Mouse (Mus musculus): ENCODE data around the gene Luc7l. TPM values are rescaled to one million over a fixed set of nuclear protein-coding genes. Genes with fewer than 3 reads are reported as not detected.
A peak's percentile ranks its signal among the peaks of the same experiment; 100 is the strongest.
"Not testable (repeated sequence)": the region's sequence is repeated elsewhere in the genome, so short reads cannot be mapped to it uniquely, and the experiment has no call there.

The Luc7l gene
- total RNA-seq, 1 experiment = 115 TPM

DNA sequence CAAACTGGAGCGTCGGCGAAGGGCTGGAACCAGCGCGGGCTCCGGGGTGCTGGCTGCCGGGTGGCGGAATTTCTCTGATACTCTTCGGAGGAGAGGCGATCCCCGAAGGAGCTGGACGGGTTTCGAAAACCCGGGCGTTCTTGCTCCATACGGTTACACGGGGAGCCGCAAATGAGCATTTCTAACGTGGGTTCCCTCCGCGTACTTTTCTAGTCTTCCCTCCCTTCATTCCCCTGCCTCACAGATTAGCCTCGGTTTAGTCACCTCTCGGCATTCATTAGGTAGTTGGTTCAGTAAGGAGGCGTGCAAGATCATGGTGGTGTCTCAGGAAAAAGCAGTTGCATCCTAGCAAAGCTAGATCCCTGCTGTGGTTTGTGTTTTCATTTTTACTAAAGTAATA lies 703 bp downstream of the Luc7l start:
- peak overlapping the region; percentile 96 for H3K9ac ChIP-seq (ENCODE audit: insufficient read depth, low read depth, low read length, poor library complexity, severe bottlenecking)
- peak overlapping the region; percentile 84 to 87 for H3K4me3 ChIP-seq (ENCODE audit: insufficient read depth in 1 of 2, low read depth in 1 of 2, low read length in 2 of 2, poor library complexity in 1 of 2, severe bottlenecking in 1 of 2)
- H3K4me1 ChIP-seq (ENCODE audit: control insufficient read depth in 2 of 2, insufficient read depth in 2 of 2, low read length in 2 of 2, poor library complexity in 1 of 2) = peaks cover 0 to 2% of the 10 kb centered on the region in 2 experiments; a peak in 1 of 4 replicates
- H3K36me3 ChIP-seq (ENCODE audit: control insufficient read depth, insufficient read depth, low read length, poor library complexity, severe bottlenecking) = peaks cover 8% of the 10 kb centered on the region
- H3K9me3 ChIP-seq (ENCODE audit: control insufficient read depth, insufficient read depth, low read depth, low read length) = no peaks in the 10 kb centered on the region
- in situ Hi-C loops (cut with MboI; ENCODE audit: low sequenced_read_pairs in 2 of 2, unreplicated experiment in 2 of 2) = no loop called here
- peak overlapping the region; percentile 88 for H3K27ac ChIP-seq (ENCODE audit: insufficient read depth, low read depth, low read length, poor library complexity, severe bottlenecking)
- no peak for DNase-seq (ENCODE audit: low read depth, low spot score)
- TF ChIP-seq MAFK (IDR thresholded peaks at IDR 0.05; ENCODE audit: insufficient read depth, low read depth, low read length) = no peak
- no peak for TF ChIP-seq CHD2 (IDR thresholded peaks at IDR 0.05; ENCODE audit: low read depth, low read length)
- TF ChIP-seq ZNF384 (IDR thresholded peaks at IDR 0.05; ENCODE audit: low read depth, low read length) = no peak
- no peak for TF ChIP-seq ZC3H11A (IDR thresholded peaks at IDR 0.05; ENCODE audit: borderline replicate concordance, low read depth, low read length)
- TF ChIP-seq HCFC1 (IDR thresholded peaks at IDR 0.05; ENCODE audit: borderline replicate concordance, insufficient read depth, low read length) = no peak

DNA sequence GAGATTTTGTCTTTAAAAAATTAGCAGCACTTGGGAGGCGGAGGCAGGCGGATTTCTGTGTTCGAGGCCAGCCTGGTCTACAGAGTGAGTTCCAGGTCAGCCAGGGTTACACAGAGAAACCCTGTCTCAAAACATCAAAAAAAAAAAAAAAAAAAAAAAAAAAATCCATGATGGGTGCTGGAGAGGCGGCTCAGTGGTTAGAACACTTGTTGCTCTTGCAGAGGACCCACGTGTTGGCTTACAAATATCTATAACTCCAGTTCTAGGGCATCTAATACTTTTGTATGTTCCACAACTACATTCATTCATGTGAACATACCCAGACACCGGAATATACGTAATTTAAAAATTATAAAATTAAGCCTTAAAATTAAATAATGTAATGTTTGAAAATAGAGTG lies 2.6 kb downstream of the Luc7l start:
- in situ Hi-C loops (cut with MboI; ENCODE audit: low sequenced_read_pairs in 2 of 2, unreplicated experiment in 2 of 2) = no loop called here
- TF ChIP-seq CHD2 (IDR thresholded peaks at IDR 0.05; ENCODE audit: low read depth, low read length) (no peak), MAFK (IDR thresholded peaks at IDR 0.05; ENCODE audit: insufficient read depth, low read depth, low read length) (no peak), ZNF384 (IDR thresholded peaks at IDR 0.05; ENCODE audit: low read depth, low read length) (0 out of 2 replicates have a peak, but pooled peaks have one; percentile 24)
- DNase-seq (ENCODE audit: low read depth, low spot score) = no peak
- H3K4me3 ChIP-seq (ENCODE audit: insufficient read depth in 1 of 2, low read depth in 1 of 2, low read length in 2 of 2, poor library complexity in 1 of 2, severe bottlenecking in 1 of 2) = no peak overlapping the region
- no peak overlapping the region for H3K9ac ChIP-seq (ENCODE audit: insufficient read depth, low read depth, low read length, poor library complexity, severe bottlenecking)
- peaks cover 0 to 2% of the 10 kb centered on the region in 2 experiments; a peak in 1 of 4 replicates for H3K4me1 ChIP-seq (ENCODE audit: control insufficient read depth in 2 of 2, insufficient read depth in 2 of 2, low read length in 2 of 2, poor library complexity in 1 of 2)
- peaks cover 17% of the 10 kb centered on the region for H3K36me3 ChIP-seq (ENCODE audit: control insufficient read depth, insufficient read depth, low read length, poor library complexity, severe bottlenecking)
- no peak overlapping the region for H3K27ac ChIP-seq (ENCODE audit: insufficient read depth, low read depth, low read length, poor library complexity, severe bottlenecking)
- H3K9me3 ChIP-seq (ENCODE audit: control insufficient read depth, insufficient read depth, low read depth, low read length) = no peaks in the 10 kb centered on the region

DNA sequence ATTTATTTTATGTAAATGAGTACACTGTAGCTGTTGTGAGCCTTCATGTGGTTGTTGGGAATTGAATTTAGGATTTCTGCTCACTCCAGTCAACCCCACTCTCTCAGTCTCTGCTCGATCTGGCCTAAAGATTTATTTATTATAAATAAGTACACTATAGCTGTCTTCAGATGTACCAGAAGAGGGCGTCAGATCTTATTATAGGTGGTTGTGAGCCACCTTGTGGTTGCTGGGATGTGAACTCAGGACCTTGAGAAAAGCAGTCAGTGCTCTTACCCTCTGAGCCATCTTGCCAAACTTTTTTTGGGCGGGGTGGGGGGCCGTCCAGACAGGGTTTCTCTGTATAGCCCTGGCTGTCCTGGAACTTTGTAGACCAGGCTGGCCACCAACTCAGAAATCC lies 9.1 kb downstream of the Luc7l start:
- in situ Hi-C loops (cut with MboI; ENCODE audit: low sequenced_read_pairs in 2 of 2, unreplicated experiment in 2 of 2) = no loop called here
- H3K27ac ChIP-seq (ENCODE audit: insufficient read depth, low read depth, low read length, poor library complexity, severe bottlenecking) = no peak overlapping the region
- no peaks in the 10 kb centered on the region for H3K9me3 ChIP-seq (ENCODE audit: control insufficient read depth, insufficient read depth, low read depth, low read length)
- no peaks in the 10 kb centered on the region for H3K4me1 ChIP-seq (ENCODE audit: control insufficient read depth in 2 of 2, insufficient read depth in 2 of 2, low read length in 2 of 2, poor library complexity in 1 of 2)
- no peak for DNase-seq (ENCODE audit: low read depth, low spot score)
- H3K36me3 ChIP-seq (ENCODE audit: control insufficient read depth, insufficient read depth, low read length, poor library complexity, severe bottlenecking) = peaks cover 31% of the 10 kb centered on the region
- no peak overlapping the region for H3K9ac ChIP-seq (ENCODE audit: insufficient read depth, low read depth, low read length, poor library complexity, severe bottlenecking)
- no peak for TF ChIP-seq MAFK (IDR thresholded peaks at IDR 0.05; ENCODE audit: insufficient read depth, low read depth, low read length)
- TF ChIP-seq CHD2 (IDR thresholded peaks at IDR 0.05; ENCODE audit: low read depth, low read length) = no peak
- no peak for TF ChIP-seq ZC3H11A (IDR thresholded peaks at IDR 0.05; ENCODE audit: borderline replicate concordance, low read depth, low read length)
- TF ChIP-seq ZNF384 (IDR thresholded peaks at IDR 0.05; ENCODE audit: low read depth, low read length) = no peak
- no peak overlapping the region for H3K4me3 ChIP-seq (ENCODE audit: insufficient read depth in 1 of 2, low read depth in 1 of 2, low read length in 2 of 2, poor library complexity in 1 of 2, severe bottlenecking in 1 of 2)

DNA sequence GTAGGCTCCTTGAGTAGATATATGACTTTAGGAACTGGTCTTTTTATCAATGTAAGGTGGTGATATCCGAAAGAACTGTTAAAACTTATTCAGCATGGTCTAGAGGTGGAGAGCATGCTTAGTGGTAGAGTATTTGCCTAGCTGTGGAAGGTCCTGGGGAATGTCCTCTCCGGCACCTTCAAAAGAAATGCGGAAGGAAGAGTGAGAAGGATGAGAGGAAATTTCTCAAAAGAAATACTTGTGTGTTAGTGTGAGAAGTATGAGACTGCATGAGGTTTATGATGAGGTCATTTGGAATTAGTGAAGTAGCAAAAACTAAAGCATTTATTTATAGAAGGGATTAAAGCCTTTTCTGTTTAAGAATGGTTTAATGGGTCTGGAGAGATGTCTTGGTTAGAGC lies 9.7 kb downstream of the Luc7l start:
- Histone ChIP-seq H3K9me3 (ENCODE audit: control insufficient read depth, insufficient read depth, low read depth, low read length) (no peaks in the 10 kb centered on the region), H3K4me3 (ENCODE audit: insufficient read depth in 1 of 2, low read depth in 1 of 2, low read length in 2 of 2, poor library complexity in 1 of 2, severe bottlenecking in 1 of 2) (no peak overlapping the region), H3K4me1 (ENCODE audit: control insufficient read depth in 2 of 2, insufficient read depth in 2 of 2, low read length in 2 of 2, poor library complexity in 1 of 2) (no peaks in the 10 kb centered on the region), H3K36me3 (ENCODE audit: control insufficient read depth, insufficient read depth, low read length, poor library complexity, severe bottlenecking) (peaks cover 30% of the 10 kb centered on the region), H3K9ac (ENCODE audit: insufficient read depth, low read depth, low read length, poor library complexity, severe bottlenecking) (no peak overlapping the region), H3K27ac (ENCODE audit: insufficient read depth, low read depth, low read length, poor library complexity, severe bottlenecking) (no peak overlapping the region)
- DNase-seq (ENCODE audit: low read depth, low spot score) = no peak
- TF ChIP-seq MAFK (IDR thresholded peaks at IDR 0.05; ENCODE audit: insufficient read depth, low read depth, low read length) (no peak), CHD2 (IDR thresholded peaks at IDR 0.05; ENCODE audit: low read depth, low read length) (no peak), HCFC1 (IDR thresholded peaks at IDR 0.05; ENCODE audit: borderline replicate concordance, insufficient read depth, low read length) (no peak), ZC3H11A (IDR thresholded peaks at IDR 0.05; ENCODE audit: borderline replicate concordance, low read depth, low read length) (no peak), ZNF384 (IDR thresholded peaks at IDR 0.05; ENCODE audit: low read depth, low read length) (no peak)
- in situ Hi-C loops (cut with MboI; ENCODE audit: low sequenced_read_pairs in 2 of 2, unreplicated experiment in 2 of 2) = no loop called here

DNA sequence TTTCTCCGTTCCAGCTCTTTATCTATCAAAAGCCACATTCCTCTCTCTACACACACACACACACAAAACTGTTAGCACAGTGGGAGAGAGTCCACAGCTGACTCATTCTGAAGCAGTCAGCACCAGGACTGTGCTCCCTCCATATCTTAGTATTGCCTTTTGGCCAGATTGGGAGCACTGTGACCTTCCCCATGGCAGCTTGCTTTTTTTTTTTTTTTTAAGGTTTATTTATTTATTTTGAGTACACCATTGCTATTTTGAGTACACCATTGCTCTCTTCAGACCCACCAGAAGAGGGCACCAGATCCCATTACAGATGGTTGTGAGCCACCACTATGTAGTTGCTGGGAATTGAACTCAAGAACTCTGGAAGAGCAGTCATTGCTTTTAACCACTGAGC lies 16.2 kb downstream of the Luc7l start:
- 0 out of 4 replicates have a peak, but pooled peaks cover 0 to 1% of the 10 kb centered on the region in 2 experiments for H3K4me1 ChIP-seq (ENCODE audit: control insufficient read depth in 2 of 2, insufficient read depth in 2 of 2, low read length in 2 of 2, poor library complexity in 1 of 2)
- DNase-seq (ENCODE audit: low read depth, low spot score) = no peak
- H3K36me3 ChIP-seq (ENCODE audit: control insufficient read depth, insufficient read depth, low read length, poor library complexity, severe bottlenecking) = peaks cover 32% of the 10 kb centered on the region
- H3K9ac ChIP-seq (ENCODE audit: insufficient read depth, low read depth, low read length, poor library complexity, severe bottlenecking) = no peak overlapping the region
- TF ChIP-seq ZC3H11A (IDR thresholded peaks at IDR 0.05; ENCODE audit: borderline replicate concordance, low read depth, low read length) (no peak), CHD2 (IDR thresholded peaks at IDR 0.05; ENCODE audit: low read depth, low read length) (no peak), ZNF384 (IDR thresholded peaks at IDR 0.05; ENCODE audit: low read depth, low read length) (peak; percentile 91), MAFK (IDR thresholded peaks at IDR 0.05; ENCODE audit: insufficient read depth, low read depth, low read length) (no peak), HCFC1 (IDR thresholded peaks at IDR 0.05; ENCODE audit: borderline replicate concordance, insufficient read depth, low read length) (no peak)
- no peak overlapping the region for H3K4me3 ChIP-seq (ENCODE audit: insufficient read depth in 1 of 2, low read depth in 1 of 2, low read length in 2 of 2, poor library complexity in 1 of 2, severe bottlenecking in 1 of 2)
- in situ Hi-C loops (cut with MboI; ENCODE audit: low sequenced_read_pairs in 2 of 2, unreplicated experiment in 2 of 2) = no loop called here
- H3K27ac ChIP-seq (ENCODE audit: insufficient read depth, low read depth, low read length, poor library complexity, severe bottlenecking) = no peak overlapping the region
- no peaks in the 10 kb centered on the region for H3K9me3 ChIP-seq (ENCODE audit: control insufficient read depth, insufficient read depth, low read depth, low read length)

- H3K36me3 ChIP-seq (ENCODE audit: control insufficient read depth, insufficient read depth, low read length, poor library complexity, severe bottlenecking) = peaks cover 30% of the 10 kb centered on the region
- H3K4me3 ChIP-seq (ENCODE audit: insufficient read depth in 1 of 2, low read depth in 1 of 2, low read length in 2 of 2, poor library complexity in 1 of 2, severe bottlenecking in 1 of 2); in situ Hi-C loops (cut with MboI; ENCODE audit: low sequenced_read_pairs in 2 of 2, unreplicated experiment in 2 of 2); H3K9me3 ChIP-seq (ENCODE audit: control insufficient read depth, insufficient read depth, low read depth, low read length); H3K4me1 ChIP-seq (ENCODE audit: control insufficient read depth in 2 of 2, insufficient read depth in 2 of 2, low read length in 2 of 2, poor library complexity in 1 of 2); H3K27ac ChIP-seq (ENCODE audit: insufficient read depth, low read depth, low read length, poor library complexity, severe bottlenecking); DNase-seq (ENCODE audit: low read depth, low spot score); H3K9ac ChIP-seq (ENCODE audit: insufficient read depth, low read depth, low read length, poor library complexity, severe bottlenecking): not testable (repeated sequence)
These were observed 16.9 kb downstream of the Luc7l start for GRCm38 (mm10) chr17:26269577-26269976.

Measured in ES-E14 (cell line).